Mouse (Mus musculus): ENCODE results near the gene Zfyve28. TPM values are rescaled to one million over a fixed set of nuclear protein-coding genes. Genes with fewer than 3 reads are reported as not detected.

Zfyve28 gene
- polyA plus RNA-seq, 2 experiments, result 0.95 to 1.7 TPM

DNA sequence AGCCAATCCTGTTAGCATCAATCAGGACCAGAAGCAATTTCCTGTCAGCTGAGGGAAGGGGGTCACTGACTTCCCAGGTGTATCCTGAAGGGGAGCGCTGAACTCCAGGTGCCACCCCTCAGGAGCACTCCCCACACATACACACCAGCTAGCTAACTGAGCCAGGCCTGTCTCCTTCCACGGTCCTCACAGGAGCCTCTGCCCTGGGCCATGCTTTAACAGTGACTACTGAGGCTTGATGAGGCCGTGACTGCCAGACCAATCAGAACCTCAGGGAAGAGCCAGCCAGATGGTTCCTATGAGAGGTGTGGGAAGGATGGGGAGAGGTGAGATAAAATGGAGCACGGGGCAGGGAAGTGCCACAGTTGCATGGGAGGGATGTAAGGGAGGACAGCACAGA lies 53.2 kb downstream of the Zfyve28 start:
- no peak for DNase-seq (ENCODE audit: low spot score)
- TF ChIP-seq POLR2A (IDR thresholded peaks at IDR 0.05; ENCODE audit: borderline replicate concordance, extremely low read depth, insufficient read depth, insufficient read length), result no peak

GRCm38 (mm10) chr5:34233221-34233515 lies 55.1 kb downstream of the Zfyve28 start:
- Histone ChIP-seq H3K36me3 (ENCODE audit: control insufficient read depth, insufficient read depth, low read length) (no peaks in the 10 kb centered on the region), H3K4me2 (replicated peaks; ENCODE audit: low read depth, low read length, severe bottlenecking) (no peak overlapping the region), H3K4me1 (ENCODE audit: control insufficient read depth, insufficient read depth, low read length) (no peaks in the 10 kb centered on the region), H3K27ac (replicated peaks; ENCODE audit: low read depth, low read length) (no peak overlapping the region), H3K9ac (ENCODE audit: low read depth, low read length, severe bottlenecking) (no peak overlapping the region), H3K9me3 (ENCODE audit: control insufficient read depth, low read length) (no peaks in the 10 kb centered on the region), H3K27me3 (ENCODE audit: control insufficient read depth, insufficient read depth, low read length) (no peaks in the 10 kb centered on the region), H3K4me3 (replicated peaks; ENCODE audit: low read length) (no peak overlapping the region)
- no peak for TF ChIP-seq POLR2A (IDR thresholded peaks at IDR 0.05; ENCODE audit: borderline replicate concordance, extremely low read depth, insufficient read depth, insufficient read length)
- WGBS, result 81% methylated on average over 6 of the region's 6 CpGs
- ATAC-seq (ENCODE audit: low FRiP score, low read depth) (no peak), DNase-seq (ENCODE audit: low spot score) (no peak)

More for the DNA sequence above, 53.2 kb downstream of the Zfyve28 start:
- Histone ChIP-seq H3K4me3 (replicated peaks; ENCODE audit: low read length) (no peak overlapping the region), H3K27ac (replicated peaks; ENCODE audit: low read depth, low read length) (no peak overlapping the region), H3K9ac (ENCODE audit: low read depth, low read length, severe bottlenecking) (no peak overlapping the region), H3K4me2 (replicated peaks; ENCODE audit: low read depth, low read length, severe bottlenecking) (no peak overlapping the region), H3K9me3 (ENCODE audit: control insufficient read depth, low read length) (no peaks in the 10 kb centered on the region), H3K36me3 (ENCODE audit: control insufficient read depth, insufficient read depth, low read length) (no peaks in the 10 kb centered on the region), H3K27me3 (ENCODE audit: control insufficient read depth, insufficient read depth, low read length) (no peaks in the 10 kb centered on the region), H3K4me1 (ENCODE audit: control insufficient read depth, insufficient read depth, low read length) (no peaks in the 10 kb centered on the region)
- WGBS, result 54% methylated on average over 4 of the region's 4 CpGs
- no peak for ATAC-seq (ENCODE audit: low FRiP score, low read depth)

GRCm38 (mm10) chr5:34232481-34233220 lies 55.6 kb downstream of the Zfyve28 start:
- WGBS, result 34% methylated on average over 8 of the region's 8 CpGs
- H3K9ac ChIP-seq (ENCODE audit: low read depth, low read length, severe bottlenecking), result no peak overlapping the region
- H3K4me3 ChIP-seq (replicated peaks; ENCODE audit: low read length), result no peak overlapping the region

DNA sequence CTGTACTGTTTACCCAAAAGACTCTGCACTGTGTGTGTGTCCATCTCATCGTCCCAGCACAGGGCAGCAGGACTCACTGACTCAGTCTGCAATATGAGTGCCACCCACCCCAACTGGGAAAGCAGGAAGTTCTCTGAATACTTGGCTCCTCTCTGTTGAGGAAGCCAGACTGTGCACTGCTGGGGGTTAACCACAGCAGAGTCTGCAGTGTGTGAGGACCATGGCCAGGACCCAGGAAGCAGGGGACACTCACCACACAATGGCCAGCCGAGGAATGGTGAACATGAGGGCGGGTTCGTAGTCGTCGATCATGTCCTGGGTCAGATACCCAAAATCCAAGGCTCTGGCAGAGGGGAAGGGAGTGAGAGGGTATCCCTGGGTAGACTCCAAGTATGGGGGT lies 56.3 kb downstream of the Zfyve28 start:
- DNase-seq (ENCODE audit: low spot score) (no peak), ATAC-seq (ENCODE audit: low FRiP score, low read depth) (no peak)
- Histone ChIP-seq H3K9me3 (ENCODE audit: control insufficient read depth, low read length) (no peaks in the 10 kb centered on the region), H3K9ac (ENCODE audit: low read depth, low read length, severe bottlenecking) (no peak overlapping the region), H3K27me3 (ENCODE audit: control insufficient read depth, insufficient read depth, low read length) (no peaks in the 10 kb centered on the region), H3K36me3 (ENCODE audit: control insufficient read depth, insufficient read depth, low read length) (no peaks in the 10 kb centered on the region), H3K4me3 (replicated peaks; ENCODE audit: low read length) (no peak overlapping the region), H3K4me1 (ENCODE audit: control insufficient read depth, insufficient read depth, low read length) (no peaks in the 10 kb centered on the region), H3K27ac (replicated peaks; ENCODE audit: low read depth, low read length) (no peak overlapping the region), H3K4me2 (replicated peaks; ENCODE audit: low read depth, low read length, severe bottlenecking) (no peak overlapping the region)
- TF ChIP-seq POLR2A (IDR thresholded peaks at IDR 0.05; ENCODE audit: borderline replicate concordance, extremely low read depth, insufficient read depth, insufficient read length), result no peak
- WGBS, result 81% methylated on average over 6 of the region's 6 CpGs

More at GRCm38 (mm10) chr5:34232481-34233220, 55.6 kb downstream of the Zfyve28 start:
- Histone ChIP-seq H3K27ac (replicated peaks; ENCODE audit: low read depth, low read length) (no peak overlapping the region), H3K27me3 (ENCODE audit: control insufficient read depth, insufficient read depth, low read length) (no peaks in the 10 kb centered on the region), H3K4me1 (ENCODE audit: control insufficient read depth, insufficient read depth, low read length) (no peaks in the 10 kb centered on the region), H3K9me3 (ENCODE audit: control insufficient read depth, low read length) (no peaks in the 10 kb centered on the region), H3K4me2 (replicated peaks; ENCODE audit: low read depth, low read length, severe bottlenecking) (no peak overlapping the region), H3K36me3 (ENCODE audit: control insufficient read depth, insufficient read depth, low read length) (no peaks in the 10 kb centered on the region)
- TF ChIP-seq POLR2A (IDR thresholded peaks at IDR 0.05; ENCODE audit: borderline replicate concordance, extremely low read depth, insufficient read depth, insufficient read length), result no peak
- no peak for DNase-seq (ENCODE audit: low spot score)
- no peak for ATAC-seq (ENCODE audit: low FRiP score, low read depth)

DNA sequence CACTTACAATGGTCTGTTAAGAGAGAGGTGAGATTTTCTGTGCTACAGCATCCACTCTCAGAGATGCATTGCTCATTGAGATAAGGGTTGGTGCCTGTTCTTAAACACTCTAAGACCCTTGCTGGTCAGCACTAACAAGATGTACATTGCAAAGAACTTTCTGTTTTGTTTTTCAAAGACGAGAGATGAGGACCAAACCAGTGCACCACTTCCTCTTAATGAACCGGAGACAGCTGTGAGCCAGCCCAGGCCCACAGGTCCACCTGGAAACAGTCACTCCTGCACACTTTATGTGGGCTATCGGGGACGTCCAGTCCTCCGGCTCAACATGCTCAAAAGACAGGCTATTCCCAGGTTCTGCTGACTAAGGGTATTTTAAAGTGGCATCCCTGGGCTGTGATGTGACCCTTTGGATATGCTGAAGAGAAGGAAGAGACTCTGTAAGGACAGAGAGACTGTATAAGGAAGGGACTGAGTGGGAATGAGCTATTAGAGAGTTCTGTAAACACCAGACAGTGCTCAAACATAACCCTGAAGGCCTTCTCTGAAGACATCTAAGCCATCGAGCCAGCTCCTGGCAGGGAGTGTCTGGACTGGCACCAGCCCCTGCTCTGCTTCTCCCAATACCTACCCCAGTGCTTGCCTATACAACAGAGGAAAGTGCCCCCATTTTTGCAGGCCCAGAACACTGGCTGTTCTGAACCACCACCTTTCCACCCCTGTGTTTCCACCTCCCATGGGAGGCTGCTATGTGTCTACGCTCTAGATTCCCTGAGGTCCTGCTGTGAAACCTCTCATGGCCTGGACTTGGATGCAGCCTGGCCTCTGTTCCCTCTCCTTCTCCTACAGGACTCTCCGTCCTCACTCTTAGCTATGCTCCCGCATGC lies 57.4 kb downstream of the Zfyve28 start:
- no peak overlapping the region for H3K9ac ChIP-seq (ENCODE audit: low read depth, low read length, severe bottlenecking)
- 71% methylated on average over 9 of the region's 9 CpGs for WGBS
- no peaks in the 10 kb centered on the region for H3K27me3 ChIP-seq (ENCODE audit: control insufficient read depth, insufficient read depth, low read length)
- TF ChIP-seq POLR2A (IDR thresholded peaks at IDR 0.05; ENCODE audit: borderline replicate concordance, extremely low read depth, insufficient read depth, insufficient read length), result no peak
- no peaks in the 10 kb centered on the region for H3K4me1 ChIP-seq (ENCODE audit: control insufficient read depth, insufficient read depth, low read length)
- H3K27ac ChIP-seq (replicated peaks; ENCODE audit: low read depth, low read length), result no peak overlapping the region
- no peak overlapping the region for H3K4me2 ChIP-seq (replicated peaks; ENCODE audit: low read depth, low read length, severe bottlenecking)
- ATAC-seq (ENCODE audit: low FRiP score, low read depth) (no peak), DNase-seq (ENCODE audit: low spot score) (no peak)
- H3K36me3 ChIP-seq (ENCODE audit: control insufficient read depth, insufficient read depth, low read length), result no peaks in the 10 kb centered on the region
- H3K9me3 ChIP-seq (ENCODE audit: control insufficient read depth, low read length), result no peaks in the 10 kb centered on the region
- H3K4me3 ChIP-seq (replicated peaks; ENCODE audit: low read length), result no peak overlapping the region

All from limb, embryonic 14.5 days (tissue).